Comparison of ENCODE assay signal across 7 mouse cellular contexts in genomic region chr3:96593790-96594560, GRCm38 (mm10). TPM values are rescaled to one million over a fixed set of nuclear protein-coding genes. Genes with fewer than 3 reads are reported as not detected.
DNase-seq lines count a peak whose midpoint lies in the region; ATAC-seq and TF ChIP-seq lines count a peak whose summit lies in the region.

Gene Polr3gl (minus strand): TSS chr3:96594181.

- peak; percentile 51 for TF ChIP-seq CTCF in intestine, postnatal 0 days (IDR thresholded peaks at IDR 0.05; ENCODE audit: low read depth)

- peak; percentile 91 for ATAC-seq in intestine, postnatal 0 days
- peak; percentile 88 for ATAC-seq in midbrain, embryonic 13.5 days

- WGBS in intestine, postnatal 0 days: under 1% methylated on average over 38 of the region's 38 CpGs
- under 1% methylated on average over 38 of the region's 38 CpGs for WGBS in limb, embryonic 10.5 days
- under 1% methylated on average over 38 of the region's 38 CpGs for WGBS in midbrain, embryonic 13.5 days

- H3K9me3 ChIP-seq in intestine, postnatal 0 days (ENCODE audit: control insufficient read depth): no peaks in the 10 kb centered on the region
- no peaks in the 10 kb centered on the region for H3K9me3 ChIP-seq in limb, embryonic 10.5 days (replicated peaks)
- no peaks in the 10 kb centered on the region for H3K9me3 ChIP-seq in midbrain, embryonic 13.5 days

- H3K4me2 ChIP-seq in intestine, postnatal 0 days (replicated peaks; ENCODE audit: low read depth): peak within 1 kb of the TSS; percentile 83
- H3K4me2 ChIP-seq in midbrain, embryonic 13.5 days (replicated peaks): peak within 1 kb of the TSS; percentile 70

- peak within 1 kb of the TSS; percentile 68 for H3K27ac ChIP-seq in intestine, postnatal 0 days (ENCODE audit: low read depth, low read length)
- peak within 1 kb of the TSS; percentile 90 for H3K27ac ChIP-seq in limb, embryonic 10.5 days
- peak within 1 kb of the TSS; percentile 76 for H3K27ac ChIP-seq in midbrain, embryonic 13.5 days

- peaks cover 12% of the 10 kb centered on the region; the same call in 1 of the 2 replicates for H3K4me1 ChIP-seq in intestine, postnatal 0 days (replicated peaks; ENCODE audit: control insufficient read depth, insufficient read depth, low read length)
- peaks cover 42% of the 10 kb centered on the region for H3K4me1 ChIP-seq in limb, embryonic 10.5 days
- peaks cover 52% of the 10 kb centered on the region for H3K4me1 ChIP-seq in midbrain, embryonic 13.5 days (replicated peaks)

- H3K9ac ChIP-seq in intestine, postnatal 0 days (ENCODE audit: low read depth, low read length): peak within 1 kb of the TSS; percentile 75
- H3K9ac ChIP-seq in midbrain, embryonic 13.5 days (replicated peaks): peak within 1 kb of the TSS; percentile 78

- peak; percentile 91 for DNase-seq in adrenal gland, adult 8-10 months
- peak; percentile 95 for DNase-seq in embryo, embryonic 9.5 days (ENCODE audit: extremely low spot score)
- DNase-seq in gonadal fat pad, adult 2 months (ENCODE audit: low read depth): peak; percentile 74
- peak; percentile 94 for DNase-seq in limb, embryonic 10.5 days (ENCODE audit: low spot score)
- peak; percentile 90 for DNase-seq in spleen, adult 12 weeks (ENCODE audit: low spot score)

- H3K36me3 ChIP-seq in intestine, postnatal 0 days (ENCODE audit: control insufficient read depth, insufficient read depth): no peaks in the 10 kb centered on the region
- peaks cover 4% of the 10 kb centered on the region; the same call in 1 of the 2 replicates for H3K36me3 ChIP-seq in limb, embryonic 10.5 days
- no peaks in the 10 kb centered on the region for H3K36me3 ChIP-seq in midbrain, embryonic 13.5 days

- H3K4me3 ChIP-seq in intestine, postnatal 0 days (ENCODE audit: low read depth, low read length): peak within 1 kb of the TSS; percentile 75
- H3K4me3 ChIP-seq in limb, embryonic 10.5 days: peak within 1 kb of the TSS; percentile 69
- peak within 1 kb of the TSS; percentile 67 for H3K4me3 ChIP-seq in midbrain, embryonic 13.5 days (replicated peaks)

- peaks cover 30% of the 10 kb centered on the region for H3K27me3 ChIP-seq in intestine, postnatal 0 days (replicated peaks; ENCODE audit: control insufficient read depth, insufficient read depth, low read length)
- peaks cover 40% of the 10 kb centered on the region for H3K27me3 ChIP-seq in limb, embryonic 10.5 days (ENCODE audit: low read depth, poor library complexity, severe bottlenecking)
- H3K27me3 ChIP-seq in midbrain, embryonic 13.5 days: peaks cover 14% of the 10 kb centered on the region; the same call in 1 of the 2 replicates

RNA-seq across cellular contexts. Expression of gene Polr3gl, which starts in this region (rescaled TPM):
- 10 to 100 TPM; 35.7 to 54.5 (median 40.0) TPM for total RNA-seq in adrenal gland, adult 8-10 months (2022)
- 12.6 and 13.7 TPM in 2 replicates for polyA plus RNA-seq in gonadal fat pad, adult 2 months (2012; rRNA removed)
- 16.4 and 18.7 TPM in 2 replicates for polyA plus RNA-seq in intestine, postnatal 0 days (2015; fragmentation: Nextera tagmentation; extraction: Ambion mirVana)
- 27.2 and 42.1 TPM in 2 replicates for polyA plus RNA-seq in limb, embryonic 10.5 days (2016; fragmentation: Nextera tagmentation; extraction: Ambion mirVana)
- polyA plus RNA-seq in midbrain, embryonic 13.5 days (2015; fragmentation: Nextera tagmentation; extraction: Ambion mirVana): 41.1 and 42.0 TPM in 2 replicates

Comparison
In these comparisons a context has a peak if more than half of its experiments do, and no peak if none do; other contexts are left out.
1. Peak in every context shown above with its lines: DNase-seq, ATAC-seq, H3K4me3 ChIP-seq and H3K27ac ChIP-seq.